Mouse (Mus musculus) induced T-regulatory cell, adult 2 months (primary cell): ENCODE data around the gene H2-Ob.
A peak's percentile ranks its signal among the peaks of the same experiment; 100 is the strongest.
"Not testable (repeated sequence)": the region's sequence is repeated elsewhere in the genome, so short reads cannot be mapped to it uniquely, and the experiment has no call there.

Experiments
- DNase-seq: peaks from one replicate; pipeline ENCODE4 v3.0.0-alpha.2; 2012; ENCODE audit warnings: low read depth

H2-Ob gene

DNA sequence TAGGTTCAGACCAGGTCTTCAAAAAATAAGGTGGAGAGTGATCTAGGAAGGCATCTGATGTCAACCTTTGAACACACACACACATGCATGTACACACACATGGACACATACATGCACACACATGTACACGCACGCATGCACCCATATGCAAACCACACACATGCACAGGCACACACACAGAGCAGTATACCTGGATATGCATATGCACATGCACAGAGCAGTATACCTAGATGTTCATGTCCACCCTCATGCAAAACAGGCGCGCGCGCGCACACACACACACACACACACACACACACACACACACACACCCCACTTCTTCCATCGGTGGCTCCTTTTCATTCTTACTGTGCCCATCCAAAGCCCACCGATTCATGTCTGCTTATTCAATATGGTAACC, 30.8 kb upstream of the H2-Ob start:
- DNase-seq: no peak

DNA sequence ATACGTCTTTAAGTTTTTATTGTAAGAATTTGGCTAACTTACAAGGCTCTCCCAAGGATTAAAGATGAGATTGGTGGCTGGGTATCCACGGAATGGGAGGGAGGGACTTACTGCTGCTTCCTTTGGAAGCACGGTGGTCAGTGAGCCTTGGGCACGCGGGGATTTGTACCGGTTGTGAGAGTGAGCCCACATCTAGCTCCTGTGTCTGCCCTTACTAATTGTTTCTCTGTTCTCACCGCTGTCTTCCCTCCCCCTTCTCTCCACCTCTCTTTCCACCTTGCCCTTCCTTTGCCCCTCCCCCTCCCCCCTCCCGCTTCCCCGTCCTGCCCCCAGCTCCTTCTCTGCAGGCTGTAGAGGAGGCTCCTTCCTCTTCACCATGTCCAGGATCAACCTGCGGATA, 30.3 kb upstream of the H2-Ob start:
- DNase-seq: no peak

DNA sequence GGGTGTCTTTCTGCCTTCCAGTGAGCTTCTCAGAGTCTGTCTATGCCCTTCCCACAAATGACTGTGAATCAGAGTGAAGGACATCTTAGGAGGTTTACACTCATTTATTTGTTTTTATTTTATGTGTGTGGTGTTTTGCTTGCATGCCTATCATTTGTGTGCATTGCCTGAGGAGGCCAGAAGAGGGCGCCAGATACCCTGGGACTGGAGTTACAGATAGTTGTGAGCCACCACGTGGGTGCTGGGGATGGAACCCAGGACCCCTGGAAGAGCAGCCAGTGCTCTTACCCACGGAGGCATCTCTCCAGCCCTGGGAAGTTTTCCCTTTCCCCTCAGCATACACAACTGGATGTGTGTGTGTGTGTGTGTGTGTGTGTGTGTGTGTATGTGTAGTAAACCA, 29.0 kb upstream of the H2-Ob start:
- DNase-seq: peak; percentile 63

DNA sequence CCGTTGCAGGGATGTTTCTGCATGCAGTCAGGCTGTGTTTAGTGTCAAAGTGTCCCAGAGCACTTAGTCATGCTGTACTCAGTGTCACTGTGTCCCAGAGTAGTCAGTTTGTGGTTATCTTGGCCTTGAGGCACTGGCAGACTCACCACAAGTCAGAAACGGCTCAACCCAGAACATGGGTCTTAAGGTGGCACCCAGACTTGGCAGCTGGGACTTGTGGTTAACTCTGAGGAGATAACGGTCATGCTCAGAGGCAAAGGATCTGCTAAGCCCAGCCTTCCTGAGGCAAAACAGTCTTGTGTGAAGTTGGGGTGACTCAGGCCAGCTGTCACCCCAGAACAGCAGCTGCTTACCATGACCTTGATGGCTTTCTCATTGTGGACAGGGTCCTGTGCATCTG, 28.1 kb upstream of the H2-Ob start:
- DNase-seq: peak; percentile 84

DNA sequence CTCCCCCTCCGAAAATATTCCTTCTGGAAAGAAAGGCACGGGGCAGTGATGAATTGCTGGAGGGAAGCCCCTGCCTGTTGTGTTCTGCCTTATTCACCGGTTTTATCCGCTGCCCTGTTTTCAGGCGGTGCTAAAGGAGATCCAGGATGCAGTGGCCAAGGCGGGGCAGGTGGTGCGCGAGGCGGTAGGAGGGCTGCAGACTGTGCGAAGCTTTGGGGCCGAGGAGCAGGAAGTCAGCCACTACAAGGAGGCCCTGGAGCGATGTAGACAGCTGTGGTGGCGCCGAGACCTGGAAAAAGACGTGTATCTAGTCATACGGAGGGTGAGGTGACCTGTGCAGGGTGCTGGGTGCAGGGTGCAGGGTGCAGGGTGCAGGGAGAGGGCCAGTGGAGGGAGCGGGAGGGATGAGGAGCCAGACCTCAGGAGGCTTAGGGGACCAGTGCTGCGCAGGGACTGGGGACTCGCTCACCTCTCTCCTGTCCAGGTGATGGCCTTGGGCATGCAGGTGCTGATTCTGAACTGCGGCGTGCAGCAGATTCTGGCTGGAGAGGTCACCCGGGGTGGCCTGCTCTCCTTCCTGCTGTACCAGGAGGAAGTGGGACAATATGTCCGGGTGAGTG, 26.8 kb upstream of the H2-Ob start:
- peak; percentile 71 for DNase-seq

DNA sequence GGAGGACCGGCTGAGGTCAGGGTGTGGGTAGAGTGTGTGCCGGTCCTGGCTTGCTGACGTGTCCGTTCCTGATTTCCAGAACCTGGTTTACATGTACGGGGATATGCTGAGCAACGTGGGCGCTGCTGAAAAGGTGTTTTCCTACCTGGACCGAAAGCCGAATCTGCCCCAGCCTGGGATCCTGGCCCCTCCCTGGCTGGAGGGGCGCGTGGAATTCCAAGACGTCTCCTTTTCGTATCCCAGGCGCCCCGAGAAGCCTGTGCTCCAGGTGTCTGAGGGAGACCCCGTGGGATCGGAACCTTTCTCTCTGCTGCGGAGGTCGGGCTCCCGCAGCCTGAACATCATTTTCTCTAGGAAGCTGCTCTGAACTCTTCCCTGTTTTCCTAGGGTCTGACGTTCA, 24.8 kb upstream of the H2-Ob start:
- DNase-seq: no peak

DNA sequence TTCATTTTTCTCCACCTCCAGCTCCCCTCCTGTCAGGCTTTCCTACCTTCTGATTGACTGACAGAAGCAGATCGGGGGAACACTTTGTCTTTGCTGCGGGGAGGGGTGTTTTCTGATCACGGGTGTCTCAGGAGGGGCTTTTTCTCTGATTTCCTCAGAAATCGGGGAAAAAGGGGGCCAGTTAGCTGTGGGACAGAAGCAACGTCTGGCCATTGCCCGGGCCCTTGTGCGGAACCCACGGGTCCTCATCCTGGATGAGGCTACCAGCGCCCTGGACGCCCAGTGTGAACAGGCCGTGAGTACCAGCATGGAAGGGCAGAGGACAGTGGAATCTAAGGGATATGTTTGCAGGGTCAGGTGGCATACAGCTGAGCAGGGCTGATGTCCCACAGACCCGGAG, 23.5 kb upstream of the H2-Ob start:
- no peak for DNase-seq

DNA sequence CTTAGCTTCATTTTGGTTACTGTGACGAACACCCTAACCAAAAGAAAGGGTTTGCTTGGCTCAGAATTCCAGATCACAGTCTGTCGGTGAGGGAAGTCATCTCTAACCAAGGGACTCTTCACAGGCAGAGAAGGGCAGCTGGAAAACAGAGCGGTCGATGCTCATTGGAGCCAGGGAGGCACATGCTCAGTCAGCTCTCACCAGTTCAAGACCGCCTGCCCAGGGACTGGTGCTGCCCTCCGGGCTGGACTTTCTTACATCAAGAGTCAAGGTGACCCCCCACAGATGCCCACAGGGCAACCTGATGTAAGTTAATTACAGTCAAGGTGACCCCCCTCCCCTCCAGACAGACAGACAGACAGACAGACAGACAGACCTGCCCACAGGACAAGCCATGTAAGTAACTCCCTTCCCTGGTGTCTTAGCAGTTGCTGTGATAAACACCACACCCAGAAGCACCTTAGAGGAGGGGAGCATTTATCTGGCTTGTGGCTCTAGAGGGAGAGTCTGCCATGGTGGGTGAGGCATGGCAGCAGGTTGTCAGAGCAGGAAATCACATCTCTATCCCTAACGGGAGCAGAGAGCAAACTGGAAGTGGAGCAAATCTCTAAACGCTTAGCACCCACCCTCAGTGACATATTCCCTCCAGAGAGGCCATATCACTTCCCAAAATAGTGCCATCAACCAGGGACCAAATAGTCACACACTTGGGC, 21.3 kb upstream of the H2-Ob start:
- DNase-seq: no peak

DNA sequence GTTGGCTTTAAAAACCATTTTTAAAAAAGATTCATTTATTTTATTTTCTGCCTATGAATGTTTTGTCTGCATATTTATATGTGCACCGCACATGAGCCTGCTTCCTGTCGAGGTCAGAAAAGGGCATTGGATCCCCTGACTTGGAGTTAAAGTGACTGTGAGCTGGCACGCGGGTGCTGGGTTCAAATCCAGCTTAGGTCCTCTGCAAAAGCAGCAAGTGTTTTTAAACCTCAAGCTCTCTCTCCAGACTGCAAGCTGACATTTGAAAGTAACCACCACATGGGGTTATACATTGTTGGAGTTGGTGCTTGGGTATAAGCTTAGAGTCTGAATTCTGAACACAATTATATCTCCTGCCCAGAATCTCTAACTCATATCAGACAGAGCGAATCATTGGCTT, 20.7 kb upstream of the H2-Ob start:
- DNase-seq: peak; percentile 50

DNA sequence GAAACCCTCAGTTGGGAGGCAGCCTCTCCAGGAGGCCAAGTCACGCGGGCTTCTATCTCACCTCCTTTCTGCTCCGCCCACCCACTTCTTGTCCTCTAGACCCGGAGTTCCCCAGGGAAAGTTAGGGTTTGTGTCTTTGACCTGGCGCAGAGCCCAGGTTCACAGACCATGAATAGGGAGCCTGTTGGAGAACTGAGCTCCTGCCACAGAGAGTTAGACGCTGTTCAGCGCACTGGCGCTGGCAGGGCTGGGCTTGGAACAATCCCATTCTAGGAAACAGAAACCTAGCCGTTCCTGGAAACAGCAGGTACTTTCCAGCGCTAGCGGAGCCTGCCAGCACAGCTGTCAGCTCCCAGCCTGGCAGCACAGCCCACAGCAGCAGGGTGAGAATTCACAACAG, 20.0 kb upstream of the H2-Ob start:
- DNase-seq: peak; percentile 84

DNA sequence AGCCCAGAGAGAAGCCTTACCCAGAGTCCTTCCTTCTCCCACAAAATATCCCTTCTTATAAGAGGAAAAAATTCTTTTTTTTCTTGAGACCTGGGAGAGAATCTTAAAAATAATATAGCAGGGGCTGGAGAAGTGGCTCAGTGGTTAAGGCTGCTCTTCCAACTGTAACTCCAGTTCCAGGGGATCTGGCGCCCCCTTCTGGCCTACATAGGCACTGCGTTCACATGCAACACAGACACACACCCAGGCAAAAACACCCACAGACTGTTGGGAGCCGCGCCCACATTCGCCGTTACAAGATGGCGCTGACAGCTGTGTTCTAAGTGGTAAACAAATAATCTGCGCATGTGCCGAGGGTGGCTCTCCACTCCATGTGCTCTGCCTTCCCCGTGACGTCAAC, 19.6 kb upstream of the H2-Ob start:
- peak; percentile 90 for DNase-seq

DNA sequence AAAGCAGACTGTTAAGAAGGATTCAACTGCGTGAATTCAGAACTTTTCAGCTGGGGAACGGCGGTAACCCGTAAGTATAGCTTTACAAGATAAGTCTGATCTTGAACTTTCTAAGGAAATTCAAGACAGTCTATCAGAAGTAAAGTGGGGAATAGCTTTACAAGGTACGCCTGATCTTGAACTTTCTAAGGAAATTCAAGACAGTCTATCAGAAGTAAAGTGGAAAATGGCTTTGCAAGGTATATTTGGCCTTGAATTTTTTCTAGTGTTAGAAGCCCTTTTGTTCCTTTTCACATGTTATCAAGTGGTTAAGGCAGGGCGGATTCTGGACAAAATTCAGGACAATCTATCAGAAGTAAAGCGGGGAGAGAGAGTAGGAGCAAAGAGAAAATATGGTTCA, 18.9 kb upstream of the H2-Ob start:
- not testable (repeated sequence) for DNase-seq

DNA sequence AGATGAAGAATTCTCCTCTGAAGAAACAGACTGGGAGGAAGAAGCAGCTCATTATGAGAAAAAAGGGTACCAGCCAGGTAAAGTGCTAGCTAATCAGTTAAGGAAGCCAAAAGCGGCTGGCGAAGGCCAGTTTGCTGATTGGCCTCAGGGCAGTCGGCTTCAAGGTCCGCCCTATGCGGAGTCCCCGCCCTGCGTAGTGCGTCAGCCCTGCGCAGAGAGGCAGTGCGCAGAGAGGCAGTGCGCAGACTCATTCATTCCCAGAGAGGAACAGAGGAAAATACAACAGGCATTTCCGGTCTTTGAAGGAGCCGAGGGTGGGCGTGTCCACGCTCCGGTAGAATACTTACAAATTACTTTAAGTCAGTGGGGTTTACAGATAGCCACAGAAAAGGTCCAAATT, 18.3 kb upstream of the H2-Ob start:
- DNase-seq: not testable (repeated sequence)

DNA sequence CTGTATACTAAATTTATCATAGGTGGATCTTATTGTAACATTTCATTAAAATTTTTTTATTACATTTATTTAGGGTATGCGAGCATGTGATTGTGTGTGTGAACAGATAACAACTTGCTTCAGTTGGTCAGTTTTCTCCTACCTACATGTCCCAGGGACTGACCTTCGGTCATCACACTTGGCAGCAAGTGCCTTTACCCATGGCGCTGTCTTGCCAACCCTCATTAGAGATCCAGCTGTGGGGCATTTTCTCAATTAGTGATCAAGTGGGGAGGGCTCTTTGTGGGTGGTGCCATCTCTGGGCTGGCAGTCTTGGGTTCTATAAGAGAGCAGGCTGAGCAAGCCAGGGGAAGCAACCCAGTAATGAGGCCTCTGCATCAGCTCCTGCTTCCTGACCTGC, 13.9 kb upstream of the H2-Ob start:
- DNase-seq: no peak

DNA sequence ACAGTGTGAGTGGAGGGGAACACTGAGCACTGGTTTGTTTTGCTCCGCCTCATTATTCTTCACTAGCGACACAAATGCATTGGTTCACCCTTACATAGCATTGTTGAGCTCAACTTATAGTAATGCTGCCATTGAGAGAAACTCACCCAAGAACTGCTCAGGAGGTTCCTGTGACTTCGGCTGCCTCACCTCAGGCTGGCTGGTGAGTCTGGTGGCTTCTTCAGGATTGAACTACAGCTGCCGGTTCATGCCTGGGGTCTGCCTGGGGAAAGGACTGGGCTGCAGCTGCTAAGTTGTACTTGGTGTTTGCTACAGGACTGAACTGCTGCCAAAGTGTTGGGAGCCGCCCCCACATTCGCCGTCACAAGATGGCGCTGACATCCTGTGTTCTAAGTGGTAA, 13.3 kb upstream of the H2-Ob start:
- no peak for DNase-seq

DNA sequence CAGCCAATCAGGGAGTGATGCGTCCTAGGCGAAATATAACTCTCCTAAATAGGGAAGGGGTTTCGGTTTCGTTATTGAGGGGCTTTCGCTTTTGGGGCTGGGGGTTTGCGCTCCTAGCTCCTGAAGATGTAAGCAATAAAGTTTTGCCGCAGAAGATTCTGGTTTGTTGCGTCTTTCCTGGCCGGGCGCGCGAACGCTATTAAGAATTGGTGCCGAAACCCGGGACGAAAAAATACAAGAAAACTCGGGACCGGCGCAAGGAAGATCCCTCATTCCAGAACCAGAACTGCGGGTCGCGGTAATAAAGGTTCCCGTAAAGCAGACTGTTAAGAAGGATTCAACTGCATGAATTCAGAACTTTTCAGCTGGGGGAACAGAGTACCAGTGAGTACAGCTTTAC, 12.8 kb upstream of the H2-Ob start:
- not testable (repeated sequence) for DNase-seq

DNA sequence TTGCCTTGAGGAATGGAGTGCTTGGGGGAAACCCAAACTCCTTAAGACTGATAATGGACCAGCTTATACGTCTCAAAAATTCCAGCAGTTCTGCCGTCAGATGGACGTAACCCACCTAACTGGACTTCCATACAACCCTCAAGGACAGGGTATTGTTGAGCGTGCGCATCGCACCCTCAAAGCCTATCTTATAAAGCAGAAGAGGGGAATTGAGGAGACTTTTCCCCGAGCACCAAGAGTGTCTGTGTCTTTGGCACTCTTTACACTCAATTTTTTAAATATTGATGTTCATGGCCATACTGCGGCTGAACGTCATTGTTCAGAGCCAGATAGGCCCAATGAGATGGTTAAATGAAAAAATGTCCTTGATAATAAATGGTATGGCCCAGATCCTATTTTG, 7.7 kb upstream of the H2-Ob start:
- not testable (repeated sequence) for DNase-seq

DNA sequence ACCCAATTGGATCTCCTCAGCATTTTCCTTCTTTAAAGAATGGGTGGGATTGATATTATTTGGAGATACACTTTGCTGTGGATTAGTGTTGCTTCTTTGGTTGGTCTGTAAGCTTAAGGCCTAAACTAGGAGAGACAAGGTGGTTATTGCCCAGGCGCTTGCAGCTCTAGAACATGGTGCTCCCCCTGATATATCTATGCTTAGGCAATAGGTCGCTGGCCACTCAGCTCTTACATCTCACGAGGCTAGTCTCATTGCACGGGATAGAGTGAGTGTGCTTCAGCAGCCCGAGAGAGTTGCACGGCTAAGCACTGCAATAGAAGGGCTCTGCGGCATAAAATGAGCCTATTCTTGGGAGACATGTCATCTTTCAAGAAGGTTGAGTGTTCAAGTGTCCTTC, 6.7 kb upstream of the H2-Ob start:
- DNase-seq: not testable (repeated sequence)

DNA sequence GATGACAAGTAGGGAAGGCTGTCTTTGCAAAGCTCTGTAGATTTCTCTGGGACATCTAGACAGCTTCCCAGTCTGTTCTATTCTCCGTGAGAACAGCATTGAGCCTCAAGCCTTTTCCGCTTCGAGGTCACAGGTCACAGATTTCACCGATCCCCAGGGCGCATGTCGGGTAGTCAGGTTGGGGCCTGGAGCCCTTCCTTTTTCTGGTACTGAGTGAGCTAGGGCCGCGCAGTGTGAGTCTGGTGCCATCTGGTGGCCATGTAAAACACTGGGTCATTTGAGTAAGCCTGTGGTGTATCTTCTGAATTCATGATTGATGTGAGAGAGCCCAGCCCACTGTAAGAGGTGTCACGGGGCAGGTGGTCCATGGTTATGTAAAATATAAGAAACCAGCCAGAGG, 3.8 kb upstream of the H2-Ob start:
- DNase-seq: peak; percentile 97

DNA sequence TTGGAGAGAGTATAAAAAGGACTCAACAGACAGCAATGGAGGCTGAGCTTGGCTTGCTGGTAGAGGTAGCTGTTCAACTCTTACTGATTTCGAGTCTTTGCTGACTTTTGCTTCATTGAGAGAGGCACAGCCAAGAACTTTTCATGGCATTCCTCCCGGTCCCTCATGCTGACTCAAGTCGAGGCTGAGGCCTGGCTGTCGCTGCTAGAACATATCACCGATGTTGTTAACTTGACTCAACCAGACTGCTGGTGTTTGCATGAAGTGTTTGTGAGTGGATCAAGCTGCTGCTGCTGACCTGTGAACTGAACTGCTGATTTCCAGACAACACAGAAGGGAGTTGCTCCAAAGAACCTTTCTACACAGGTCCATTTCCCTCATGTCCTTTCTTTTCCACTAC, 2.0 kb upstream of the H2-Ob start:
- DNase-seq: no peak

DNA sequence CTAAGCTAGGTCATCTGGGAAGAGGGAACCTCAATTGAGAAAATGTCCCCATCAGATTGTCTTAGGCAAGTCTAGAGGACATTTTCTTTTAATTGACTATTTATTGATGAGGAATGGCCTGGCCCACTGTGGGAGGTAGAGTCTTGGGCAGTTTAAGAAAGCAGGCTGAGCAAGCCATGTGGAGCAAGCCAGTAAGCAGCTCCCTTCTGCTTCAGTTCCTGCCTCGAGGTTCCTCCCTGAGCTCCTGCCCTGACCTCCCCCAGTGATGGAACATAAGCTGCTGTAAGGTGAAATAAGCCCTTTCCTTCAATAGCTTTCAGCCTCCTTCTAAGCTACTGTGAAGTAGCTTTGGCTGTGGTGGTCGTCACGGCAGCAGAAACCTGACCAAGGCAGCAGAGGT, 962 bp upstream of the H2-Ob start:
- DNase-seq: no peak

DNA sequence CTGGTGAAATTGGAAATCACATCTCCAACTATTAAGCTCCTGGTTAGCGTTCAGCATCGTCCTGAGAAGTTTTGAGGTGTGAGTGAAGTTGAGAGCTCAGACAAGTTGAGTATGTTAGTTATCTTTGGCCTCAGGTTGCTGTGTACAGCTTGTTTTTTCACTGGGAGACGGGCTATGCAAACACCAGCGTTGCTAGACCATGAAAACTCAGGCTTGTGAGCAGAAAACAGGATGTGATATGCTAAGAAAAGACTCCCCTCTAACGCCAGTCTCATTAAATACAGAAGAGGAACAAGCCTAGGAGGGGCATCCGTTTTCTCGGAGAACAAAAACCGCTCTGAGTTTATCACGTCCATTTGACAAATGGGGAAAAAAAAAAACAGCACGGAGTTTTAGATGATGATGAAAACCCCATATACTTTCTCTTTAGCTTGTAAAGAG, 918 bp downstream of the H2-Ob start:
- DNase-seq: peak; percentile 74

DNA sequence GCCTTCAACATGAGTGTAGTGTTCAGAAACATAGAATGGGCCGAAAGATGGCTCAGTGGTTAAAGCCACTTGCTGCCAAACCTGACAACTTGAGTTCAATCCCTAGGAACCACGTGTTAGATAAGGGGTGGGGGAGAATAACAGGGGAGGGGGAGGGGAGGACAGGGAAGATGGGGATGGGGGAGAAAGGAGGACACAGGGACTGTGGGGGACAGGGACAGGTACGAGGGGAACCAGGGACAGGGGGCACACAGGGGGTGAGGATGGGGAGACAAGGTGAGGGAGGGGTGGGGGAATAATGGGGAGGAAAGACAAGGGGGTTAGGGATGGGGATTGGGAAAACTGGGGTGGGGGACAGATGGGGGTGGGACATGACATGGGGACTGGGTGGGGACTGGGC, 1.7 kb downstream of the H2-Ob start:
- DNase-seq: no peak

DNA sequence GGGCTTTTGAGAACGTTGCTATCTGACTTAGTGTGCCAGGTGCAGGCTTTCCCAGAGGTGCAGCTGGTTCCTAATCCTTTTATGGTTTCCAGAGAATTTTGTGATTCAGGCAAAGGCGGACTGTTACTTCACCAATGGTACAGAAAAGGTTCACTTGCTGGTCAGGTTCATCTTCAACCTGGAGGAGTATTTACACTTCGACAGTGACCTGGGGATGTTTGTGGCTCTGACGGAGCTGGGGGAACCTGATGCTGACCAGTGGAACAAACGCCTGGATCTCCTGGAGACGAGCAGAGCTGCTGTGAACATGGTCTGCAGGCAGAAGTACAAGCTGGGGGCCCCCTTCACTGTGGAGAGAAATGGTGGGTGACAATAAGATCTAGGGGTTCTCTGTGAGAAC, 2.2 kb downstream of the H2-Ob start:
- no peak for DNase-seq
